Mouse (Mus musculus) v-Abl transformed pro-B cells (cell line): ENCODE data around the gene BC053393.

ENCODE experiments used
- in situ Hi-C, 2 experiments: fragments of 400-800 bp; cut with MboI; formaldehyde crosslinking; loops; one replicate each; pipeline ENCODE4 v1.15.1; 2025; ENCODE audit not compliant: unreplicated experiment in 2 of 2

BC053393 gene

GRCm38 (mm10) chr11:46636568-46636967 is 65.2 kb downstream of the BC053393 start:
- in situ Hi-C loops = loop anchor here in 1 of 2 experiments (10.0 to 25.0 kb wide), 3 partner anchors 192 to 599 kb away; no protein-coding TSS in a partner anchor
